Mouse (Mus musculus): Measurements from ENCODE around the gene Crispld2. TPM values are rescaled to one million over a fixed set of nuclear protein-coding genes. Genes with fewer than 3 reads are reported as not detected.

The Crispld2 gene
- polyA plus RNA-seq, 1 experiment: 4.1 TPM

DNA sequence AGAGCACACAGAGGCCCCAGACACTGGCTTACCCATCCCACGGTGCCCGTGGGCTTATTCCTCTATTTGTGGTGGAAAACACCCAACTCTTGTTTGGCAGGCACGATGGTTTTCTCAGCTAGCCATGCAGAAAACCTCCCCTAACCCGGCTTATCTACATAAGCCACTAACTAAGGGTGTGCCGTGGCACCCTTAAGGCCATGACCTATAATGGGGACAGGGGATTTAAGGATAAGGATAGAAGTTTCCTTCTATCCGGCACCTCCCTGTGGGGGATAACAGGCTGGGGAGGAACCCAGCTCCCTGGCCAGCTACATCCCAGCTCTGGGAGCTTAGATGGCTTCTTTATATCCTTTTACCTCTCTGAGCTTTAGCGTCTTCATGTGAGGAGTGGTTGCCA is 28.1 kb downstream of the Crispld2 start:
- no peak overlapping the region for H3K27ac ChIP-seq (ENCODE audit: insufficient read depth, low read length)
- no peak for DNase-seq (ENCODE audit: low read depth in 1 of 2, low spot score in 2 of 2)
- no peaks in the 10 kb centered on the region for H3K4me1 ChIP-seq (ENCODE audit: control insufficient read depth, insufficient read depth, insufficient read length)
- no peak overlapping the region for H3K4me3 ChIP-seq (ENCODE audit: extremely low read depth, insufficient read depth, insufficient read length)
- H3K36me3 ChIP-seq (ENCODE audit: control insufficient read depth, insufficient read depth, low read length): no peaks in the 10 kb centered on the region
- H3K27me3 ChIP-seq (ENCODE audit: control insufficient read depth, insufficient read depth, low read length): no peaks in the 10 kb centered on the region
- no peak for TF ChIP-seq POLR2A (IDR thresholded peaks at IDR 0.05; ENCODE audit: low read depth, low read length)
- no peak for TF ChIP-seq CTCF (IDR thresholded peaks at IDR 0.05; ENCODE audit: extremely low read depth, insufficient read depth, insufficient read length, insufficient replicate concordance)
- WGBS: 79% methylated on average over 7 of the region's 7 CpGs

DNA sequence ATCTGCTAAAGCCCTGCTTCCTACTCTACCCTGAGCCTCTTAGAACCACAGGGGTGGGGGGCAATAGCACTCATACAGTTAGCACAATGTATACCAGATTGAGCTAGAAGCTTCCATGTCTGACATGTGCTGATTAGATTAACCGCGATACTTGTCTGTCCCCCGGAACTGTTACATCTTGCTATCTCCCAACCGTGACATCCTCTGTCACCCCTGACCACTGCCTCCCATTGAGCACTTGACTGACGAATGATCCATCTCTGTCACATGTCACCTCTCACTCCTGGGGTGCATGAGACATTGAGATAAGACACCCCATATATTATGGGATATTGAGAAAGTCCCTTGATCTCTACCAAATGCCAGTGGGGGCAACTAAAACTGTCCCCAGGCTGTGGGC is 34.0 kb downstream of the Crispld2 start:
- DNase-seq (ENCODE audit: low read depth in 1 of 2, low spot score in 2 of 2): no peak
- WGBS: 74% methylated on average over 5 of the region's 5 CpGs
- TF ChIP-seq POLR2A (IDR thresholded peaks at IDR 0.05; ENCODE audit: low read depth, low read length) (no peak), CTCF (IDR thresholded peaks at IDR 0.05; ENCODE audit: extremely low read depth, insufficient read depth, insufficient read length, insufficient replicate concordance) (no peak)
- Histone ChIP-seq H3K4me1 (ENCODE audit: control insufficient read depth, insufficient read depth, insufficient read length) (no peaks in the 10 kb centered on the region), H3K4me3 (ENCODE audit: extremely low read depth, insufficient read depth, insufficient read length) (no peak overlapping the region), H3K36me3 (ENCODE audit: control insufficient read depth, insufficient read depth, low read length) (no peaks in the 10 kb centered on the region), H3K27me3 (ENCODE audit: control insufficient read depth, insufficient read depth, low read length) (no peaks in the 10 kb centered on the region), H3K27ac (ENCODE audit: insufficient read depth, low read length) (no peak overlapping the region)

DNA sequence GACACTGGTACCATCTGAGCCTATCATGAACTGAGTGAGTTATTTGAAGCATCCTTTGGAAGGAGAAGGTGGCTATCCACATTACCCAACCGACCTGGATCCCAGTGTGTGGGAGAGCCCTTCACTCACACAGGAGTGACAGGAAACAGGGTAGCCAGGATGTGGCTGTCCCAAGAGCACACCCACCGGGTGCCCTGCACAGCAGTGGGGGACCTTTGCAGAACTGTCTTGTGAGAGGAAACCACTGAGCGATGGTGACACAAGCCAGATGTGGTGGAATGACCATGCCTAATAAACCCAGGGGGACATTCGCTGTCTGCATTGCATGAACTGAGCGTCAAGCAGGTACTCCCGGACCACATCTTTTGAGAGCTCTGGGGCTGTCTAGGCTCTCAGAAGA is 34.8 kb downstream of the Crispld2 start:
- 23% methylated on average over 6 of the region's 6 CpGs for WGBS
- Histone ChIP-seq H3K4me3 (ENCODE audit: extremely low read depth, insufficient read depth, insufficient read length) (no peak overlapping the region), H3K36me3 (ENCODE audit: control insufficient read depth, insufficient read depth, low read length) (no peaks in the 10 kb centered on the region), H3K27ac (ENCODE audit: insufficient read depth, low read length) (no peak overlapping the region), H3K4me1 (ENCODE audit: control insufficient read depth, insufficient read depth, insufficient read length) (no peaks in the 10 kb centered on the region), H3K27me3 (ENCODE audit: control insufficient read depth, insufficient read depth, low read length) (no peaks in the 10 kb centered on the region)
- TF ChIP-seq POLR2A (IDR thresholded peaks at IDR 0.05; ENCODE audit: low read depth, low read length) (no peak), CTCF (IDR thresholded peaks at IDR 0.05; ENCODE audit: extremely low read depth, insufficient read depth, insufficient read length, insufficient replicate concordance) (no peak)
- no peak for DNase-seq (ENCODE audit: low read depth in 1 of 2, low spot score in 2 of 2)

DNA sequence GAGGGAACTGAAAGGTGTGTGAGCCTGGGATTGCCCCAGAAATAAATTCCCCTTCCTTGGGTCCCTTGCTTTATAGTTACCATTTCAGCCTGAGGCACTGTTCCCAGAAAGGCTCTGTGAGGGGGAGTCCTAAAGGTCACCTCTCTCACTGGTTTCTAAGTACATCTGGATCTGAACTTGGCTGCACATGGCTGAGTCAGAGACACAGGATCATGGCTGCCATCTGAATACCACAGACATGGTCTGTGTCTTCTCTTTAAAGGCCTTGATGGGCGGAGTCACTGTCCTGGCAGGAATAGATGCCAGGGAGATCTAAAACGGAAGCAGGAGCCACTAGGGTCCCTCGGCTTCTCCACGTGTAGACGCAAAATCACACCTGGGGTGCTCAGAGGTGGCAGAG is 38.2 kb downstream of the Crispld2 start:
- WGBS: 88% methylated on average over 5 of the region's 5 CpGs
- DNase-seq (ENCODE audit: low read depth in 1 of 2, low spot score in 2 of 2): no peak
- no peaks in the 10 kb centered on the region for H3K36me3 ChIP-seq (ENCODE audit: control insufficient read depth, insufficient read depth, low read length)
- TF ChIP-seq POLR2A (IDR thresholded peaks at IDR 0.05; ENCODE audit: low read depth, low read length): no peak
- TF ChIP-seq CTCF (IDR thresholded peaks at IDR 0.05; ENCODE audit: extremely low read depth, insufficient read depth, insufficient read length, insufficient replicate concordance): no peak
- H3K4me3 ChIP-seq (ENCODE audit: extremely low read depth, insufficient read depth, insufficient read length): no peak overlapping the region
- no peak overlapping the region for H3K27ac ChIP-seq (ENCODE audit: insufficient read depth, low read length)
- no peaks in the 10 kb centered on the region for H3K27me3 ChIP-seq (ENCODE audit: control insufficient read depth, insufficient read depth, low read length)
- no peaks in the 10 kb centered on the region; the same call in 1 of the 2 replicates for H3K4me1 ChIP-seq (ENCODE audit: control insufficient read depth, insufficient read depth, insufficient read length)

DNA sequence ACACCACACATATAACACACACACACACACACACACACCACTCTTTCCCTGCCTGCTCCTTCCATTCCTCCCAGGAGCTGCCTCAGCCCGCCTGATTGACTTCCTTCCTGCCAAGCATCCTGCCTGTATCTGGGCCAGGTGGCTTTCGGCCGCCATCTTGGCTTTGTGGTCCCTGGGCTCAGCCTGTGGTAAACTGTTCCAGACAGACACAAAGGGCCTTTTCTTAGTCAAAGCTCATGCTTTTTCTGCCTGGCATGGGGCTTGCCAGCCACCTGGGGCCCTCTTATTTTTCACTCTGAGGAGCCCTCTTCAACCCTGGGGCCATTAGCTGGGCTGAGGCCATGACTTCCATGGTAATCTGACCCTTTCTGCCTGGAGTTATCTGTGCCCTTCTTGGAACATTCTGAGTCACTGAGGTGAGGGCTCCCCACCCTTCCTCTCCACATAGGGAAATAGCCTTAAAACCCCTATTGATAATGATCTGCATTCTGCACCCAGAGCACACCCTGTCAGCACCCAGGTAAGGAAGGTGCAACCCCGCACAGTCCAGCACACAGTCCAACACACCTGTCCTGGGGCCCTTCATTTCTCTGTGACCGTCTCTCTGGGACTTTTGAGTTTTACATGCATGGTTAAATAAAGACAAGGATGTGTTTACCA is 40.4 kb downstream of the Crispld2 start:
- WGBS: 36% methylated on average over 5 of the region's 5 CpGs
- Histone ChIP-seq H3K4me3 (ENCODE audit: extremely low read depth, insufficient read depth, insufficient read length) (no peak overlapping the region), H3K36me3 (ENCODE audit: control insufficient read depth, insufficient read depth, low read length) (no peaks in the 10 kb centered on the region), H3K27me3 (ENCODE audit: control insufficient read depth, insufficient read depth, low read length) (no peaks in the 10 kb centered on the region), H3K27ac (ENCODE audit: insufficient read depth, low read length) (no peak overlapping the region), H3K4me1 (ENCODE audit: control insufficient read depth, insufficient read depth, insufficient read length) (no peaks in the 10 kb centered on the region; the same call in 1 of the 2 replicates)
- no peak for DNase-seq (ENCODE audit: low read depth in 1 of 2, low spot score in 2 of 2)
- no peak for TF ChIP-seq CTCF (IDR thresholded peaks at IDR 0.05; ENCODE audit: extremely low read depth, insufficient read depth, insufficient read length, insufficient replicate concordance)
- no peak for TF ChIP-seq POLR2A (IDR thresholded peaks at IDR 0.05; ENCODE audit: low read depth, low read length)

DNA sequence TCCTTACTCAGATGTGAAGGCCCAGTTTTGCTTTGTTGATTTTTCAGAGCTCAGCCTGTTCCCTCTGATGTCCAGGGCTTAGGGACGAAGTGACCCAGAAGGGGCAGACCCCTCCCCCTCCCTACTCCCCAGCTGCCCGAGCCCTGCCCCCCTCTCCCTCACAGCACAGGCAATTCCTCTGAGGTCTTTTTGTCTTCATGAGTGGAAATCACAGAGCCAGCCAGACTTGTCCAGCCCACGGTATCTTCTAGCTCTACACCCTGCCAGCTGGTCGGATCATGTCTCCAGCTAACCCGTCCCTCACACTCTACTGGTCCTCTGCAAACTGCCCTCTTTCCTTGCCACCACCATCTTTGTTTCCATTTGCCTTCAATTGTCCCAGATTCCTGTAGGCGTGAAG is 42.2 kb downstream of the Crispld2 start:
- no peak for DNase-seq (ENCODE audit: low read depth in 1 of 2, low spot score in 2 of 2)
- TF ChIP-seq CTCF (IDR thresholded peaks at IDR 0.05; ENCODE audit: extremely low read depth, insufficient read depth, insufficient read length, insufficient replicate concordance): no peak
- no peak for TF ChIP-seq POLR2A (IDR thresholded peaks at IDR 0.05; ENCODE audit: low read depth, low read length)
- H3K27me3 ChIP-seq (ENCODE audit: control insufficient read depth, insufficient read depth, low read length): no peaks in the 10 kb centered on the region
- no peaks in the 10 kb centered on the region for H3K36me3 ChIP-seq (ENCODE audit: control insufficient read depth, insufficient read depth, low read length)
- no peaks in the 10 kb centered on the region; the same call in 1 of the 2 replicates for H3K4me1 ChIP-seq (ENCODE audit: control insufficient read depth, insufficient read depth, insufficient read length)
- H3K4me3 ChIP-seq (ENCODE audit: extremely low read depth, insufficient read depth, insufficient read length): no peak overlapping the region
- WGBS: 89% methylated on average over 6 of the region's 6 CpGs
- no peak overlapping the region for H3K27ac ChIP-seq (ENCODE audit: insufficient read depth, low read length)

DNA sequence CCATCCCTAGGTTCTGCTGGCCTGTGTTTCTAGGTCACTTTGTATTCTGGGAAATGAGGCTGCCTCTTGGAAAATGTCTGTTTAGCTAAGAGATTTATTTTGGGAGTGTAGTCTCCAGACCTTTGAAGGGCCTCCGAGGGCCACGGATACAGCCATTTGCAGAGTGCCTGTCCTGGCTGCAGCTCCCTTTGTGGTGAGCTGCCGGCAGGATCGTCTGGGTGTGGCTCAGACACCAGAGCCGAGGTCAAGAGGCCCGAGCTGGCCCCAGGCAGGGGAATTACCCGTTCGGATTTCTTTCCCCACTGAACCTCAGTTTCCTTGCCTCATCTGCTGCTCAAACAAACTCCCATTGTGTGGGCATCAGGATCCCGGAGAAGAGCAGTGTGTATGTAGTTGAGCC is 43.9 kb downstream of the Crispld2 start:
- no peaks in the 10 kb centered on the region for H3K36me3 ChIP-seq (ENCODE audit: control insufficient read depth, insufficient read depth, low read length)
- no peak overlapping the region for H3K27ac ChIP-seq (ENCODE audit: insufficient read depth, low read length)
- no peak for DNase-seq (ENCODE audit: low read depth in 1 of 2, low spot score in 2 of 2)
- 83% methylated on average over 9 of the region's 9 CpGs for WGBS
- H3K4me1 ChIP-seq (ENCODE audit: control insufficient read depth, insufficient read depth, insufficient read length): no peaks in the 10 kb centered on the region; the same call in 1 of the 2 replicates
- TF ChIP-seq POLR2A (IDR thresholded peaks at IDR 0.05; ENCODE audit: low read depth, low read length): no peak
- no peak for TF ChIP-seq CTCF (IDR thresholded peaks at IDR 0.05; ENCODE audit: extremely low read depth, insufficient read depth, insufficient read length, insufficient replicate concordance)
- H3K4me3 ChIP-seq (ENCODE audit: extremely low read depth, insufficient read depth, insufficient read length): no peak overlapping the region
- no peaks in the 10 kb centered on the region for H3K27me3 ChIP-seq (ENCODE audit: control insufficient read depth, insufficient read depth, low read length)
